8 mouse cellular contexts compared by ENCODE assay signal in genomic region chr9:83440392-83441357, GRCm38 (mm10). TPM values are rescaled to one million over a fixed set of nuclear protein-coding genes. Genes with fewer than 3 reads are reported as not detected.
DNase-seq lines count a peak whose midpoint lies in the region; ATAC-seq lines count a peak whose summit lies in the region.

Gene Lca5 (minus strand): TSS chr9:83441127.

- peak; percentile 97 for DNase-seq in adrenal gland, adult 2 months
- DNase-seq in embryo, embryonic 11 days, result peak; percentile 96
- peak; percentile 92 for DNase-seq in gastrocnemius, postnatal 14 days
- DNase-seq in induced T-regulatory cell, adult 2 months (ENCODE audit: low read depth), result peak; percentile 98
- DNase-seq in left cerebral cortex, adult 8-10 months (ENCODE audit: low spot score in 2 of 2), result peak; percentile 85 to 95
- peak; percentile 97 for DNase-seq in right cerebral cortex, adult 18-20 months
- peak; percentile 77 for DNase-seq in urinary bladder, adult 2 months (ENCODE audit: low spot score)

- intact Hi-C loops in gastrocnemius, postnatal 14 days (cut with DNase I; ENCODE audit: low total_unique reads), result loop anchor here (10.0 kb wide), 1 partner anchor 104 kb away; the partner anchor contains the start of gene Sh3bgrl2

- peak; percentile 99 for ATAC-seq in megakaryocyte, adult 5-6 weeks (ENCODE audit: poor library complexity, severe bottlenecking)

RNA-seq across cellular contexts. Expression of gene Lca5, which starts in this region (rescaled TPM):
- 1 to 10 TPM; 4.1 to 5.6 TPM for total RNA-seq in adrenal gland, adult 2 months (2021)
- polyA plus RNA-seq in adrenal gland, adult 2 months (2012; rRNA removed), result 0.23 and 0.33 TPM in 2 replicates
- 1 to 10 TPM; 3.2 to 3.8 TPM for total RNA-seq in gastrocnemius, postnatal 14 days (2021)
- total RNA-seq in left cerebral cortex, adult 8-10 months (2022), result 10 to 100 TPM; 14.3 to 20.8 (median 16.9) TPM
- 1.1 and 1.6 TPM in 2 replicates for total RNA-seq in megakaryocyte, adult 5-6 weeks (2015)
- total RNA-seq in megakaryocyte, adult 5-6 weeks (2017), result 0.16 and 1.2 TPM in 2 replicates
- polyA plus RNA-seq in urinary bladder, adult 2 months (2012; rRNA removed), result 4.8 and 5.2 TPM in 2 replicates

Comparison
In these comparisons a context has a peak if more than half of its experiments do, and no peak if none do; other contexts are left out.
1. Peak in every context shown above with its lines: DNase-seq and ATAC-seq.